Mouse (Mus musculus): ENCODE data around the gene Krba1. TPM values are rescaled to one million over a fixed set of nuclear protein-coding genes. Genes with fewer than 3 reads are reported as not detected.

The Krba1 gene
- polyA plus RNA-seq, 1 experiment from 2014 or later, result 15.7 TPM

- Histone ChIP-seq H3K27me3 (ENCODE audit: insufficient read depth, low read length) (no peaks in the 10 kb centered on the region), H3K4me3 (replicated peaks; ENCODE audit: low read depth, low read length) (no peak overlapping the region), H3K4me2 (ENCODE audit: low read length) (no peak overlapping the region), H3K27ac (no peak overlapping the region), H3K9me3 (replicated peaks; ENCODE audit: low read length) (no peaks in the 10 kb centered on the region), H3K4me1 (replicated peaks; ENCODE audit: insufficient read depth, low read length) (peaks cover 13% of the 10 kb centered on the region), H3K36me3 (ENCODE audit: insufficient read depth, low read length) (no peaks in the 10 kb centered on the region), H3K9ac (ENCODE audit: low read depth, low read length) (no peak overlapping the region)
- WGBS, result 65% methylated on average over 5 of the region's 5 CpGs
- ATAC-seq (replicated peaks; ENCODE audit: low FRiP score, low read depth), result no peak
- no peak for TF ChIP-seq CTCF (IDR thresholded peaks at IDR 0.05; ENCODE audit: low read depth)
- no peak for DNase-seq (ENCODE audit: low spot score)
These were observed 35.4 kb downstream of the Krba1 start for GRCm38 (mm10) chr6:48430748-48431147.

GRCm38 (mm10) chr6:48432893-48433816 is 37.8 kb downstream of the Krba1 start:
- Histone ChIP-seq H3K27ac (peak overlapping the region; percentile 15; the same call in 1 of the 2 replicates), H3K4me2 (ENCODE audit: low read length) (no peak overlapping the region), H3K9ac (ENCODE audit: low read depth, low read length) (no peak overlapping the region), H3K4me1 (replicated peaks; ENCODE audit: insufficient read depth, low read length) (peaks cover 25% of the 10 kb centered on the region), H3K9me3 (replicated peaks; ENCODE audit: low read length) (no peaks in the 10 kb centered on the region), H3K4me3 (replicated peaks; ENCODE audit: low read depth, low read length) (no peak overlapping the region), H3K36me3 (ENCODE audit: insufficient read depth, low read length) (peaks cover 10% of the 10 kb centered on the region), H3K27me3 (ENCODE audit: insufficient read depth, low read length) (no peaks in the 10 kb centered on the region)
- ATAC-seq (replicated peaks; ENCODE audit: low FRiP score, low read depth) (no peak; the same call in 1 of the 2 replicates), DNase-seq (ENCODE audit: low spot score) (no peak)
- 37% methylated on average over 12 of the region's 12 CpGs for WGBS
- TF ChIP-seq CTCF (IDR thresholded peaks at IDR 0.05; ENCODE audit: low read depth), result no peak; the same call in 1 of the 2 replicates

- TF ChIP-seq CTCF (IDR thresholded peaks at IDR 0.05; ENCODE audit: low read depth), result no peak
- 0 out of 2 replicates have a peak, but pooled peaks have one; percentile 17 for ATAC-seq (replicated peaks; ENCODE audit: low FRiP score, low read depth)
- Histone ChIP-seq H3K4me2 (ENCODE audit: low read length) (no peak overlapping the region), H3K4me1 (replicated peaks; ENCODE audit: insufficient read depth, low read length) (peaks cover 31% of the 10 kb centered on the region), H3K27me3 (ENCODE audit: insufficient read depth, low read length) (no peaks in the 10 kb centered on the region), H3K27ac (peak overlapping the region; percentile 77), H3K4me3 (replicated peaks; ENCODE audit: low read depth, low read length) (no peak overlapping the region), H3K9me3 (replicated peaks; ENCODE audit: low read length) (no peaks in the 10 kb centered on the region), H3K9ac (ENCODE audit: low read depth, low read length) (no peak overlapping the region), H3K36me3 (ENCODE audit: insufficient read depth, low read length) (peaks cover 20% of the 10 kb centered on the region)
- WGBS, result 60% methylated on average over 6 of the region's 6 CpGs
- no peak for DNase-seq (ENCODE audit: low spot score)
These were observed 39.3 kb downstream of the Krba1 start for GRCm38 (mm10) chr6:48434651-48435050.

- H3K9ac ChIP-seq (ENCODE audit: low read depth, low read length), result no peak overlapping the region
- DNase-seq (ENCODE audit: low spot score), result no peak
These were observed 39.7 kb downstream of the Krba1 start for GRCm38 (mm10) chr6:48435111-48435510.

GRCm38 (mm10) chr6:48435706-48436349 is 40.4 kb downstream of the Krba1 start:
- no peaks in the 10 kb centered on the region for H3K9me3 ChIP-seq (replicated peaks; ENCODE audit: low read length)
- H3K4me2 ChIP-seq (ENCODE audit: low read length), result no peak overlapping the region
- H3K4me1 ChIP-seq (replicated peaks; ENCODE audit: insufficient read depth, low read length), result peaks cover 41% of the 10 kb centered on the region
- 66% methylated on average over 5 of the region's 5 CpGs for WGBS
- peaks cover 20% of the 10 kb centered on the region for H3K36me3 ChIP-seq (ENCODE audit: insufficient read depth, low read length)
- no peak overlapping the region for H3K9ac ChIP-seq (ENCODE audit: low read depth, low read length)
- no peak overlapping the region for H3K4me3 ChIP-seq (replicated peaks; ENCODE audit: low read depth, low read length)
- TF ChIP-seq CTCF (IDR thresholded peaks at IDR 0.05; ENCODE audit: low read depth), result no peak
- DNase-seq (ENCODE audit: low spot score) (no peak), ATAC-seq (replicated peaks; ENCODE audit: low FRiP score, low read depth) (0 out of 2 replicates have a peak, but pooled peaks have one; percentile 14)
- peak overlapping the region; percentile 38; the same call in 1 of the 2 replicates for H3K27ac ChIP-seq
- H3K27me3 ChIP-seq (ENCODE audit: insufficient read depth, low read length), result no peaks in the 10 kb centered on the region

More at GRCm38 (mm10) chr6:48435111-48435510, 39.7 kb downstream of the Krba1 start:
- Histone ChIP-seq H3K9me3 (replicated peaks; ENCODE audit: low read length) (no peaks in the 10 kb centered on the region), H3K27me3 (ENCODE audit: insufficient read depth, low read length) (no peaks in the 10 kb centered on the region), H3K4me2 (ENCODE audit: low read length) (no peak overlapping the region), H3K27ac (peak overlapping the region; percentile 77), H3K4me3 (replicated peaks; ENCODE audit: low read depth, low read length) (no peak overlapping the region), H3K4me1 (replicated peaks; ENCODE audit: insufficient read depth, low read length) (peaks cover 36% of the 10 kb centered on the region), H3K36me3 (ENCODE audit: insufficient read depth, low read length) (peaks cover 20% of the 10 kb centered on the region)
- TF ChIP-seq CTCF (IDR thresholded peaks at IDR 0.05; ENCODE audit: low read depth), result no peak
- WGBS, result 33% methylated on average over 5 of the region's 5 CpGs
- no peak for ATAC-seq (replicated peaks; ENCODE audit: low FRiP score, low read depth)

GRCm38 (mm10) chr6:48437679-48438376 is 42.4 kb downstream of the Krba1 start:
- H3K4me1 ChIP-seq (replicated peaks; ENCODE audit: insufficient read depth, low read length), result peaks cover 44% of the 10 kb centered on the region
- H3K4me3 ChIP-seq (replicated peaks; ENCODE audit: low read depth, low read length), result no peak overlapping the region
- TF ChIP-seq CTCF (IDR thresholded peaks at IDR 0.05; ENCODE audit: low read depth), result no peak
- no peak overlapping the region for H3K9ac ChIP-seq (ENCODE audit: low read depth, low read length)
- H3K27me3 ChIP-seq (ENCODE audit: insufficient read depth, low read length), result no peaks in the 10 kb centered on the region
- peaks cover 30% of the 10 kb centered on the region for H3K36me3 ChIP-seq (ENCODE audit: insufficient read depth, low read length)
- ATAC-seq (replicated peaks; ENCODE audit: low FRiP score, low read depth) (no peak), DNase-seq (ENCODE audit: low spot score) (no peak)
- WGBS, result 81% methylated on average over 35 of the region's 35 CpGs
- H3K9me3 ChIP-seq (replicated peaks; ENCODE audit: low read length), result no peaks in the 10 kb centered on the region
- H3K4me2 ChIP-seq (ENCODE audit: low read length), result no peak overlapping the region
- no peak overlapping the region for H3K27ac ChIP-seq
